Mouse (Mus musculus): ENCODE results near the gene Srcap.

- TF ChIP-seq POLR2A (IDR thresholded peaks at IDR 0.05; ENCODE audit: borderline replicate concordance, extremely low read depth, low read depth, low read length) (no peak), CTCF (IDR thresholded peaks at IDR 0.05; ENCODE audit: insufficient read depth, low read length) (no peak)
These were observed 7.5 kb downstream of the Srcap start, which contains the start of gene Gm42715 for GRCm38 (mm10) chr7:127519284-127519683.

Data from lung, adult 2 months (tissue).